In the genomic region with DNA sequence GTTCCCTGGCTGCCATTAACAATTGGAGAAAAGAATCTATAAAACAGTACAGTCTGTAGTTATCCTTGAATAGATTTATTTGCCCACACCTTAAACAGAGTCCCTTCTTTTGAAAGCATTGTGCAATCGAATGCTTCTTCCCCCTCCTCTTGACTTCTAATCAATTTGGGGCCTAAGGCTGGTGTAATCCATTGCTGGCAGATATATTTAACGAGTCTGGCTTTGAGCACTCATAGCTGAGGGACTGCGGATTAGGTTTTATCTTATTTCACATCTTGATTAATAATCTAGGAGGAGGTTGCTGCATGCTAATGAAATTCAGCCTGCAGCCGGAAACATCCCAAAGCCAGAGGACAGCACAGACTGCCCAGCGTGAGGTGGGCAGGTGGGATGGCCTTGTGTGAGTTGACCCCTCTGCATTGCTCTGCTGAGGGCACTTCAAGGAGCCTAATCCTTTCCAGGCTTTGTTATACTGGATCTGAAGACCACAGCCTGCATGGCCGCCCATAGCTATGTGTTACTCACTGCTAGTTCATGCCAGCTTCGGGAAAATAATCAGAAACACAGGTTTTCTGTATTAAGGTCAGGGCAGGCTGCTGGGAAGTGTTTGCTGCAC, we compare ENCODE assay signal across 23 mouse cellular contexts.
DNase-seq lines count a peak whose midpoint lies in the region; ATAC-seq and TF ChIP-seq lines count a peak whose summit lies in the region.
"Had no signal": no experiment of that assay in that cellular context is flagged by ENCODE, and none has a peak within 500 bp of the region (broad histone marks: within the 10 kb centered on the region; RNA-seq: fewer than 3 reads in every experiment).

No protein-coding gene starts in this region.

- peak; percentile 34; the same call in 1 of the 2 replicates for ATAC-seq in hindbrain, embryonic 14.5 days (ENCODE audit: low FRiP score)
- peak; percentile 31; the same call in 1 of the 2 replicates for ATAC-seq in midbrain, embryonic 14.5 days (ENCODE audit: low FRiP score, low TSS enrichment)
- ATAC-seq: inflammation-experienced regulatory T-cells, adult 6 months had no signal

- H3K27ac ChIP-seq in hindbrain, embryonic 14.5 days: 0 out of 2 replicates have a peak overlapping the region, but pooled peaks have one; percentile 7
- H3K27ac ChIP-seq in hindbrain, embryonic 10.5 days: no peak overlapping the region
- H3K27ac ChIP-seq in midbrain, embryonic 14.5 days (replicated peaks; ENCODE audit: low read depth, low read length): 0 out of 2 replicates have a peak overlapping the region, but pooled peaks have one; percentile 32
- H3K27ac ChIP-seq: gastrocnemius, adult 2 months; heart, embryonic 13.5 days; left cerebral cortex, adult 2 months; liver, embryonic 14.5 days; lung, embryonic 15.5 days; macrophage had no signal

- no peak for TF ChIP-seq POLR2A in brain, embryonic 14.5 days (IDR thresholded peaks at IDR 0.05; ENCODE audit: borderline replicate concordance, extremely low read depth, insufficient read depth, insufficient read length, poor library complexity, severe bottlenecking)

- no peak for DNase-seq in hindbrain, embryonic 14.5 days (ENCODE audit: low spot score)
- DNase-seq in hindbrain, embryonic 10.5 days (ENCODE audit: low spot score): no peak
- DNase-seq in brain, embryonic 14.5 days (ENCODE audit: low read depth): peak; percentile 33
- DNase-seq in fibroblast of lung, adult 2 months (ENCODE audit: low read depth): peak; percentile 34
- peak; percentile 49 for DNase-seq in midbrain, embryonic 14.5 days
- no peak for DNase-seq in urinary bladder, postnatal 10 days (ENCODE audit: low spot score)
- DNase-seq in heart, postnatal 14 days: no peak
- DNase-seq: adrenal gland, postnatal 10 days; cerebellum, adult 11 months; cerebellum, postnatal 10 days; gastrocnemius, adult 2 months; heart, postnatal 36 days; kidney, adult 9 months; layer of hippocampus, adult 9-11 months; left cerebral cortex, postnatal 4 days; thymus, postnatal 25 days had no signal

- WGBS in hindbrain, embryonic 14.5 days: 54% methylated on average over 7 of the region's 7 CpGs
- 71% methylated on average over 7 of the region's 7 CpGs for WGBS in hindbrain, embryonic 10.5 days
- 26% methylated on average over 7 of the region's 7 CpGs for WGBS in midbrain, embryonic 14.5 days

- no peak overlapping the region for H3K4me3 ChIP-seq in hindbrain, embryonic 14.5 days (replicated peaks; ENCODE audit: low read length)
- H3K4me3 ChIP-seq in hindbrain, embryonic 10.5 days: no peak overlapping the region
- H3K4me3 ChIP-seq in midbrain, embryonic 14.5 days (replicated peaks; ENCODE audit: low read depth, low read length): no peak overlapping the region
- H3K4me3 ChIP-seq: erythroblast, embryonic 14.5 days; gastrocnemius, adult 2 months; heart, embryonic 13.5 days; left cerebral cortex, adult 2 months; lung, embryonic 15.5 days had no signal

- no peaks in the 10 kb centered on the region for H3K4me1 ChIP-seq in hindbrain, embryonic 14.5 days (replicated peaks; ENCODE audit: control insufficient read depth, insufficient read depth, low read length)
- 0 out of 2 replicates have a peak, but pooled peaks cover 12% of the 10 kb centered on the region for H3K4me1 ChIP-seq in hindbrain, embryonic 10.5 days (replicated peaks)
- peaks cover 12% of the 10 kb centered on the region; the same call in 1 of the 2 replicates for H3K4me1 ChIP-seq in midbrain, embryonic 14.5 days (ENCODE audit: control insufficient read depth, insufficient read depth, low read length)

- intact Hi-C loops in heart, postnatal 14 days (cut with DNase I): no loop called here

- no peaks in the 10 kb centered on the region for H3K36me3 ChIP-seq in hindbrain, embryonic 14.5 days (replicated peaks; ENCODE audit: control insufficient read depth, insufficient read depth)
- H3K36me3 ChIP-seq in hindbrain, embryonic 10.5 days: no peaks in the 10 kb centered on the region
- no peaks in the 10 kb centered on the region for H3K36me3 ChIP-seq in midbrain, embryonic 14.5 days (ENCODE audit: control insufficient read depth, insufficient read depth, low read length)
- H3K36me3 ChIP-seq: heart, embryonic 13.5 days; lung, embryonic 15.5 days had no signal

- H3K4me2 ChIP-seq in hindbrain, embryonic 14.5 days (replicated peaks): no peak overlapping the region
- H3K4me2 ChIP-seq in midbrain, embryonic 14.5 days (ENCODE audit: low read length): no peak overlapping the region
- H3K4me2 ChIP-seq: heart, embryonic 13.5 days; lung, embryonic 15.5 days had no signal

- no peaks in the 10 kb centered on the region for H3K9me3 ChIP-seq in hindbrain, embryonic 14.5 days (ENCODE audit: control insufficient read depth, low read length)
- no peaks in the 10 kb centered on the region for H3K9me3 ChIP-seq in hindbrain, embryonic 10.5 days
- no peaks in the 10 kb centered on the region for H3K9me3 ChIP-seq in midbrain, embryonic 14.5 days (ENCODE audit: control insufficient read depth, low read length)
- H3K9me3 ChIP-seq: heart, embryonic 13.5 days; lung, embryonic 15.5 days had no signal

- no peak overlapping the region for H3K9ac ChIP-seq in hindbrain, embryonic 14.5 days
- no peak overlapping the region for H3K9ac ChIP-seq in midbrain, embryonic 14.5 days (replicated peaks; ENCODE audit: low read length)
- H3K9ac ChIP-seq: heart, embryonic 13.5 days; liver, embryonic 14.5 days; lung, embryonic 15.5 days had no signal

- no peak for TF ChIP-seq CTCF in brain, embryonic 14.5 days (IDR thresholded peaks at IDR 0.05; ENCODE audit: borderline replicate concordance, extremely low read depth, insufficient read depth, insufficient read length)

- H3K27me3 ChIP-seq in hindbrain, embryonic 14.5 days (ENCODE audit: control insufficient read depth, insufficient read depth, low read length): no peaks in the 10 kb centered on the region
- no peaks in the 10 kb centered on the region for H3K27me3 ChIP-seq in hindbrain, embryonic 10.5 days (ENCODE audit: insufficient read depth, poor library complexity, severe bottlenecking)
- H3K27me3 ChIP-seq in midbrain, embryonic 14.5 days (ENCODE audit: control insufficient read depth, insufficient read depth, low read length): no peaks in the 10 kb centered on the region
- H3K27me3 ChIP-seq: heart, embryonic 13.5 days; lung, embryonic 15.5 days had no signal

Comparison
In these comparisons a context has a peak if more than half of its experiments do, and no peak if none do; other contexts are left out.
1. DNase-seq: peak in brain, embryonic 14.5 days (single experiment), fibroblast of lung, adult 2 months (single experiment) and midbrain, embryonic 14.5 days (single experiment); none in hindbrain, embryonic 14.5 days (single experiment), hindbrain, embryonic 10.5 days (single experiment), urinary bladder, postnatal 10 days (single experiment) and heart, postnatal 14 days (0 of 2).